Mouse (Mus musculus) adipocyte (in vitro differentiated cells): ENCODE data around the gene Slc22a7.

ENCODE experiments used
- DNase-seq: peaks from one replicate; pipeline ENCODE4 v3.0.0-alpha.2; 2016; ENCODE audit warnings: low spot score

The Slc22a7 gene

DNA sequence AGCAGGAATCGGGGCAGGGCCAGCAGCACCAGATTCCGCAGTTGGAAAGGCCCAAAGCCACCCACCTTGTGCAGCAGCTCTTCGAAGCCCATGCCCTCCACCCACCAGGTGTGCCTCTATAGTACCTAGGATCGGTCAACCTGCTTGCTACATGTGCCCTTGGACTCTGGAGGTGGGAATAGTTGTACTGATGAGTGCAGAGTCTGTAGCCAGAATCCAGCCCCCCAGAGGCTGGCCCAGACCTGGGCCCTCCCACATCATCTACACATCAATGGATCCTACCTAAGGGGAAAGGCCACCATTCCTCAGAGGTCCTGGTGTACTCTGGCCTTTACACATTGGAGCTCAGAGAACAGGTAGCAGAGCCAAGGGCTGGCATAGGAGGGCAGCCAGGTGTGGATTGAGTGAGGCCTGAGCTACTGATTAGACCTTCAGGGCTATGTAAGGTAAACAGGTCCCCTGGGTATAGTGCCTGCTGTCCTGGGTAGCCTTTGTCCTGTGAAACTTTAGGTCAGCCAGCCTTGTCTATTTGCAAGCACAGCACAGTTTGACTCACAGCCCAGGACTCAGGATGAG is at the start of gene Slc22a7:
Slc22a7 (minus strand) TSS at position 160 of the 576 bp plus-strand sequence.
- no peak for DNase-seq

GRCm38 (mm10) chr17:46487431-46487830 is 49.2 kb upstream of the Slc22a7 start, which contains the start of gene Ttbk1:
TSS of gene Ttbk1 (minus strand) at chr17:46487675.
- DNase-seq, result no peak

GRCm38 (mm10) chr17:46486995-46487394 is 48.7 kb upstream of the Slc22a7 start:
- DNase-seq, result no peak

GRCm38 (mm10) chr17:46484461-46484875 is 46.2 kb upstream of the Slc22a7 start:
- DNase-seq, result no peak

DNA sequence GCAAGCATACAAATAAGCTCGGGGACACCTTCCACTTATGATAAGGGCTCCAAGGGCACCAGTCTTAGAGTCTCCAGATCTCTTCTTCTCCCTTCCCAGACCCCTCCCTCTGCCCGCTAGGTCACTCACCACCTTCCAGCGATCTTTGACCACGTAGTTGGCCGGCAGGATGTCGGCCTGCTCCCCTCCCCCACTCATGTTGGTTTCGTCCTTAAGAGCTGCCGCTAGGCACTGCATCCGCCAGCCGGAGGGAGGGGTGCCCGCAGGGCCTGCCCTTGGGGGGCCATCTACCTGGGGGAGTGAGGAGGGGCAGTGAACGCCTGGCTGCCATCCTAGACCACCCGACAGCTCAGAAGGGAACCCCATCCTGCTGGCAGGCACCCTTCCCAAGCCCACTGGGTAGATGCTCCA is 45.8 kb upstream of the Slc22a7 start:
- no peak for DNase-seq

DNA sequence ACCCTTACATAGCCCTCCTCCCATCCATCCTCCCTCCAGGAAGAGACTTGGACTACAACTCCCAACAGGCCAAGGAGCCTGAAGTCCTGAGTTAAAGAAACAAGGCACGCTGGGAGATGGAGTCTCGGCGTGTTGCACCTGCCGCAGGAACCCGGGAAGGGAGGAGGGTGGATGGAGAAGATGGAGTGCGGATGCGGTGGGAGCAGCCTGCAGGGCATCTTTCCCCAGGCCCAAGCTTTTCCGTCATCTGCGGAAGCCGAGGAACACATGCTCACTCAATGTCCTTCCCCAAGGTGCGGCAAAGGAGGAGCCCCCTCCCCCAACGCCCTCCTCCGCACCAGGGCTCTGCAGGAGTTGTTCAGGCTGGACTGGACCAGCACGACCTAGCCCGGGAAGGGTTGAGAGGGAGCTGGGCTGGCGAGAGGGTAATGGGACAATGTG is 45.3 kb upstream of the Slc22a7 start:
- no peak for DNase-seq

DNA sequence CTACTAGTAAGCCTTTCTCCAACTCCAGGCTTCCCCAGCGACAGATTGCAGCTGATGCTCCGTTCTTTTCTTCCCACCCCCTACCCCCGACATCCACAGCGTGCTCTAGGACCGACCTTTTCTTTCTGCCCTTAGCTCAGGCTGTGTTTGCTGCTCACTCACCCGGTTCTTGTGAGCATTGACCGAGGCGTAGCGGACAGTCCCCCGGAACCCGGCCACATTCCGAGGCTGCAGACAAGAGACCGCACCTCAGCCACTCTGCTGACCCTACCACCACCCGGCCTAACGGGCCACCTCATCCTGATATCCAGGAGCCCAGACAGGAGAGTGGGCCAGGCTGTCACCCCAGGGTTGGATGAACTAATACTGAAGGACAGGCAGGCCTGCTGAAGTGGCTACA is 39.0 kb upstream of the Slc22a7 start:
- DNase-seq, result no peak

DNA sequence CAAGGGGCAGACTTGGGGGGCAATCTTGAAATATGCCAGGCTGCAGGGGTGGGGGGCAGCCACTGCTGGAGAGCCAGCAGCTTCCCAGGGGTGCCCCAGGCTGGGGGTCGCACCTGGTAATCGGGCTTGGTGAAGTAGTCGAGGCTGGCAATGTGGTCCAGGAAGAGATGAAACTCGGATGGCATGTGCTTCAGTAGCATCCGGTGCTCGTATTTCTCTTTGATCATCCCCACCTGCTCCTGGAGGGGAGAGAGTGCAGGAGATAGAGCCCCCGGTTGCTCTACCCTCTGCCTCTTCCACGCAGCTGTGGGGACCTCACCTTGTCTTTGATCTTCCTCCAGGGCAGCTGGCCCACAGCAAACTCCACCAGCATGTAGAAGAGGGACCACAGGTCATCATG is 38.3 kb upstream of the Slc22a7 start:
- no peak for DNase-seq

DNA sequence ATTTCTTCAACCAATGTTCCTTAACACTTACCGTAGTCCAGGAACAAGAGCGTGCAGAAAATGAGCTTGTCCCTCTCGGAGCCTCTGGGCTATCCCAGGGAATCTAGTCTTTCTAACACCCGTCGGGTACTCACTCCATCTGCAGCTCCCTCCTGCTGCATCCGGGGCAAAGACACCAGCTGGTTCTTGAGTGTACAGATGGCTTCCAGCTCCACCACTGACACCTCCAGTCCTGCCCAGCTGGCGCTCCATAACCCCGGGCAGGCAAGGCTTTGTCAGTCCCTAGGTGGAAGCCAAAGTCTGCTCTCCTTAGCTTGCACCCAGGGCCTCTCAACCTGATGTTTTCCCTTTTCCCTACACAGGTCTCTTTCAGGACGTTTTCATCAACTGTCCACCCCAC is 29.6 kb upstream of the Slc22a7 start:
- no peak for DNase-seq

GRCm38 (mm10) chr17:46462226-46462625 is 24.0 kb upstream of the Slc22a7 start:
- no peak for DNase-seq

- DNase-seq, result no peak
Measured at GRCm38 (mm10) chr17:46461347-46461746, 23.1 kb upstream of the Slc22a7 start.

- no peak for DNase-seq
Measured at GRCm38 (mm10) chr17:46460673-46461072, 22.4 kb upstream of the Slc22a7 start.

DNA sequence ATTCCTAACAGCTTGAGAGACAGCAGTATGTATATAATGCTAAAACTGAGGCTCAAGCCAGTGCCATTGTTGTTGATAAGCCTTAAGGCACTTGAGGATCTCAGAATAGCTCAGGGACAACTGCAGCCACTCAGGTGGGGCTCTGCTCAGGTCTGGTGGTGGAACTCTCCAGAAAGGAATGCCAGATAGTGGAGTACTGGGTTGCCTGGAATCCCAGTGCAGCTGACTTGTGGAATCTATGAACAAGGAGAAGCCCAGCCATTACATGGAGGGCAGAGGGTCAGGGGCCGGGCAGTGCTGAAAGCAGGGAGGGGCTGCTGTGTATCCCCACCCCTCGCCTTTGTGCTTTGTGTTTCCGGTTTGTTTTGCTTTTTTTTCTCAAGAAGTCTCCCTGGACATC is 20.2 kb upstream of the Slc22a7 start:
- DNase-seq, result no peak

GRCm38 (mm10) chr17:46457791-46458190 is 19.5 kb upstream of the Slc22a7 start:
- DNase-seq, result peak; percentile 36

DNA sequence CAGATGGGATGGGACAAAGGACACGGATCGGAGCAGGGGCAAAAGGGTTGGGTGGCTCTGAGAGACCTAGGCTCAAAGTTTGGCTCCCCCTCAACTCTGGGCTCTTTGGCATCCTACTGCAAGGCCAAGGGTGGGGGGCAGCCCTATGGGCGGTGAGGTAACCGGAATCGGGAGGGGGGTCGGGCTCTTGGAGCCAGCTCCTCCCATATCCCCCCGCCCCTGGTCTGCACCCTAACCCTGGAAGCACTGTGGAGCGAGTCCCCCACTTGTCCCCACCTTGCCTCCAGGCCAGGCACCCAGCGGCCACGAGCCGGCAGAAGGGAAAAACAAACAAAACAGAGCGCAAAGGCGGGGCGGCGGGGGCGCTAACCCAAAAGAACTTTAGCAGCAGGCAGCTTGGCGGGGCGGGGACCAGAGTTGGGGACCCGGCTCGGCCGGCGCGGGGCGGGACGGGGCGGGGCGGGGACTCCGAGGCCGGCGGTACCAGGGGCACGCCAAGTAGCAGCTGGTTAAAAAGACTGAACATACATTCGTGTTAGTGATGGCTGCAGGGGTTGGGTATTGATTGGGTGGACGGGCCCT is 16.9 kb upstream of the Slc22a7 start:
- DNase-seq, result no peak

GRCm38 (mm10) chr17:46454539-46454938 is 16.3 kb upstream of the Slc22a7 start:
- DNase-seq, result no peak

DNA sequence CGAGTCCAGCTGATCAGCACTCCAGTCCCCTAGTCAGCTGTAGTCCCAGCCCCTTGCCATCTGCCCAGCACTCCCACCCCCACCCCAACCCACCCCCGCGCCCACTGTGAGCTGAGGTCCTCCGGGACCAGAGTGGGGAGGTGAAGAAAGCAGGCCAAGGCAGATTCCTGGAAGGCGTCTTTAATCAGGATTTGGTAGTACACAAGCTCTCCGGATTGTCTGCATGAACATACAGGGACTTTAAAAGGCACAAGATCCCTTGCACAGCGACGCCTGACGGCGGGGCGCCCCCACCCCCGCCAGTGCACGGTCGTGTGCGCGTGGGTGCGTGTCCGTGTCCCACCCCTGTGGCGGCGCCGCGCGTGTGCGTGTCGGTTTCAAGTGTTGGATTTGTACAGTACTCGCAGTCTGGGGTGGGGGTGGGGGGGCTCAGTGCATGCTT is 15.7 kb upstream of the Slc22a7 start:
- DNase-seq, result no peak

GRCm38 (mm10) chr17:46453302-46453948 is 15.2 kb upstream of the Slc22a7 start:
- DNase-seq, result no peak

DNA sequence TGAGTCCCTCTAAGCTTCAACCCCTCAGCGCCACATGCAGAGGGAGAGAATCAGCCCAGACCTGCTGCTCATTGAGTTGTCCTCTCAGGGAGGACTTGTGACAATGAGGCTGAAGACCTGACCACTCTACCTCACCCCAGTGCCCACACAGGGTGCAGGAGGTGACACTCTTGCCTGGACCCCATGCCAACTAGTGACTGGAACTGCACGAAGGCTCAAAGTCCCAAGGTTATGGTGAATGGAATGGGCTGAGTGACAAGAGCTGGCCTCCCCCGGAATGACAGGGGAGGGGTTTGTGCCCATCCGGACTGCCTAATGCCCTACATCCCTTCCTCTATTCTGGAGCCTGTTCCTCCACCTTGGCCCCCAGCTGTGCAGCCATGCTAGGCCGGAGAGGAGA is 14.4 kb upstream of the Slc22a7 start:
- DNase-seq, result no peak

DNA sequence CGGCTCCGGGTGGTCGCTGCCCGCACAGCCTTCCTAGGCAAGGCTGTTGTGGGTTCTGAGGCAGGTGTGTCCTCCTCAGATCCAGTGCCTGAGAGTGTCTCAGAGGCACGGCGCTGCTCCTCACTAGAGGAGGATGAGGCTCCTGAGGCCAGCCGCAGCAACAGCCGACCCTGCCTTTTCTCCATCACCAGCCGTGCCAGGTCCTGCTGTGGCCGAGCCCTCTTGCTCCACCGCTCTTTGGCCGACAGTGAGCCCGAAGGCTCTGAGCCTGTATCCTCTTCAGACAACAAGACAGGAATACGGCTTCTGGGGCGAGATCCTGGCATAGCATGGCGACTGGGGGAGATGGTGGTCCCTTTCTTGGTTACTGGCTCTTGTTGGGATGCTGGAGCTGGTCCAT is 8.0 kb upstream of the Slc22a7 start:
- DNase-seq, result no peak

DNA sequence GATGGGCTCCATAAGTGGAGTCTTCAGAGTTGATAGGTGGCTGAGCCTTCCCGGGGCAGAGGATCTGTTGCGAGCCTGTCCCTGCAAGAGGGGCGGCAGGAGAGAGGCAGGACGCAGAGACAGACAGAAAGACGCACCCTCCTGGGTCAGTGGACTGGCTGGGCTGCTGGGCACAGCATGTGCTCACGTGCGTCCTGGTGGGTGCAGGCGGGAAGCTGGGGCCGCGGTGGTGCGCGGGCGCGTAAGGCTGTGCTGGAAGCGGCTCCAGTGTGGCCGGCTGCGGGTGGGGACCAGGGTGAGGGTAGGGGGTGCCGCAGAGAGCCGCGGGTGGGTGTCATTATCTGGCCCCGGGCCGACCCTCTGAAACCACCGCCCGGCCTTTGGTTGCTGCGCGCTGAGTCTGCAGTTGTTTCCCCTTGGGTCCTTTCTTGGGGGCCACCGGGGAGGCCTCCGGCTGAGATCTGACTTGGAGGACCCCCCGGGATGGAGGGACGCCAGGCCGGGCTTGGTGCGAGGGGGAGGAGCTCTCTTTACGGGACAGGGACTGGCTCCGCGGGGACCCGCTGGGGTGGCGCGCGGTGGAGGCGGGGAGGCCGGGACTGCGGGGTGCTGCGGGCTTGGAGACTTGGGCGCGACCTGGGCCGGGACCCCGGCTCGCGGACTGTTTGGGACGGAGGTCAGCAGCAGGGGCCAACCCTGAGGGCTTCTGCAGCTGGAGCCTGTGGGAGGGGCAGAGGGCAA is 6.8 kb upstream of the Slc22a7 start:
- no peak for DNase-seq

DNA sequence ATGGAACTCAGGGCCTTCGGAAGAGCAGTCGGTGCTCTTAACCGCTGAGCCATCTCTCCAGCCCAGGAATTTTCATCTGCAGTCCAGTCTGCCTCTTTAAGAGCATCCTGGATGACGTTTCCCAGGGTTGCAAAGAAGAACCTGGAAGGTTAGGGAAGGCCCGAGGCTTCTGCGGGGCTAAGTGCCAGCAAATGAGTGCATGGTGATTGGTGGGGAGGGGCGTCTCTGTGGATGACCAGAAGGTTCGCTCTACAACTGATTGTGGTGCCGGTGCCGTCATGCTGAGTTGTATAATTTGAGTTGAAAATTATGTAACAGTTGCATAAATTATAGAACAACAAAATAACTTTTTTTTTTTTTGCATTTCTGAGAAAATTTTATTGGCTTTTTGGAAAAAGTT is 919 bp upstream of the Slc22a7 start:
- DNase-seq, result no peak
